Mouse (Mus musculus) midbrain, embryonic 14.5 days (tissue): Measurements from ENCODE around the gene Pgghg. TPM values are rescaled to one million over a fixed set of nuclear protein-coding genes. Genes with fewer than 3 reads are reported as not detected.

Experiments used
- polyA plus RNA-seq: library from polyadenylated mRNA; unstranded; fragments of >200 nt; fragmentation: Nextera tagmentation; extraction: Ambion mirVana; gene quantifications from 2 replicates; pipeline ENCODE4 v1.2.1, GENCODE M21; 2014

Pgghg gene
- polyA plus RNA-seq, 1 experiment from 2014 or later, result 7.4 TPM

Other genes with a start within 250 kb of the Pgghg start
- not detected in 2 replicates for gene Olfr541, start 244.1 kb upstream of the Pgghg start, polyA plus RNA-seq
- gene Cyp2e1, start 177.7 kb upstream of the Pgghg start, polyA plus RNA-seq, result not detected in 2 replicates
- gene Syce1, start 153.5 kb upstream of the Pgghg start, polyA plus RNA-seq, result 0.18 TPM in 1 of 2 replicates, not detected in the other
- 25.4 and 34.5 TPM in 2 replicates for gene Zfp941, start 119.2 kb upstream of the Pgghg start, polyA plus RNA-seq
- gene Urah, start 106.4 kb upstream of the Pgghg start, polyA plus RNA-seq, result not detected in 2 replicates
- gene Scgb1c1, start 95.8 kb upstream of the Pgghg start, polyA plus RNA-seq, result not detected in 2 replicates
- not detected in 2 replicates for gene Odf3, start 93.6 kb upstream of the Pgghg start, polyA plus RNA-seq
- not detected in 2 replicates for gene Gm45785, start 85.1 kb upstream of the Pgghg start, polyA plus RNA-seq
- 98.6 and 99.6 TPM in 2 replicates for gene Ric8a, start 84.4 kb upstream of the Pgghg start, polyA plus RNA-seq
- 42.8 and 54.5 TPM in 2 replicates for gene Bet1l, start 83.8 kb upstream of the Pgghg start, polyA plus RNA-seq
- 186 and 214 TPM in 2 replicates for gene Psmd13, start 59.4 kb upstream of the Pgghg start, polyA plus RNA-seq
- 33.4 and 40.0 TPM in 2 replicates for gene Sirt3, start 59.1 kb upstream of the Pgghg start, polyA plus RNA-seq
- not detected in 2 replicates for gene Cox8b, start 40.9 kb upstream of the Pgghg start, polyA plus RNA-seq
- 0.32 and 0.89 TPM in 2 replicates for gene Nlrp6, start 20.5 kb upstream of the Pgghg start, polyA plus RNA-seq
- gene Ifitm5, start 8.9 kb downstream of the Pgghg start, polyA plus RNA-seq, result 0.29 TPM in 1 of 2 replicates, not detected in the other
- not detected in 2 replicates for gene Gm45717, start 14.5 kb downstream of the Pgghg start, polyA plus RNA-seq
- gene Ifitm2, start 14.6 kb downstream of the Pgghg start, polyA plus RNA-seq, result 131 and 176 TPM in 2 replicates
- gene Ifitm1, start 25.8 kb downstream of the Pgghg start, polyA plus RNA-seq, result 3.0 and 11.5 TPM in 2 replicates
- gene Ifitm3, start 69.4 kb downstream of the Pgghg start, polyA plus RNA-seq, result 18.8 and 66.5 TPM in 2 replicates
- gene Ifitm6, start 76.5 kb downstream of the Pgghg start, polyA plus RNA-seq, result 0.34 and 0.35 TPM in 2 replicates
- not detected in 2 replicates for gene Gm17387, start 87.7 kb downstream of the Pgghg start, polyA plus RNA-seq
- 44.1 and 56.0 TPM in 2 replicates for gene B4galnt4, start 119.7 kb downstream of the Pgghg start, polyA plus RNA-seq
- gene Pkp3, start 136.8 kb downstream of the Pgghg start, polyA plus RNA-seq, result not detected in 2 replicates
- 1.2 and 2.1 TPM in 2 replicates for gene Sigirr, start 159.2 kb downstream of the Pgghg start, polyA plus RNA-seq
- 0.14 and 0.18 TPM in 2 replicates for gene Ano9, start 176.4 kb downstream of the Pgghg start, polyA plus RNA-seq
- 69.4 and 77.6 TPM in 2 replicates for gene Ptdss2, start 181.0 kb downstream of the Pgghg start, polyA plus RNA-seq
- 39.3 and 39.7 TPM in 2 replicates for gene Rnh1, start 231.5 kb downstream of the Pgghg start, polyA plus RNA-seq